Mouse (Mus musculus): ENCODE measurements at regions not wholly inside any gene's neighbourhood (a gene's known extent, or its start where the extent isn't known, plus 50 kb on each side); places are given as distances from the start of the nearest gene placed in this dataset.

DNA sequence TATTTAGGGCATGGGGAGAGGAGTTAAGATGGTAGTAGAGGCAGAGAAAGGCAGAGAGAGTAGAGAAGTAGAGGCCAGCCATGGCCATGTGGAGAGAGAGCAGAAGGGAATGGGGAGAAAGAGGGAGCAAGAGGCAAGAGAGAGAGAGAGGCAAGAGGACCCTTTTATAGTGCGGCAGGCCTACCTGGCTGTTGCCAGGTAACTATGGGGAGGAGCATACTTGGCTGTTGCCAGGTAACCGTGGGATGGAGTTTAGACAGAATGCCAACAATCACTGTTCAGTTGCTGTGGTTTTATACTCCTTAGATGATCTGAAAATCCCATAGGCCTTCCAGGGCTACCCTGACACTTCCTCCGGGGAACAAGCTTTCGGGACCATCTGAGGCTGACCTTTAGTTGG, 222.0 kb upstream of the Peli2 start:
- TF ChIP-seq E2F4 (IDR thresholded peaks at IDR 0.05; ENCODE audit: insufficient read depth) (no peak), POLR2A (IDR thresholded peaks at IDR 0.05; ENCODE audit: insufficient read length, low read depth) (no peak), MYOD1 (IDR thresholded peaks at IDR 0.05; ENCODE audit: control insufficient read depth in 1 of 3, insufficient read length in 2 of 3, low read depth in 2 of 3) (no peak), MYOG (IDR thresholded peaks at IDR 0.05; ENCODE audit: control insufficient read depth in 1 of 3, insufficient read depth in 1 of 3, insufficient read length in 2 of 3, low read depth in 2 of 3) (no peak), TCF12 (IDR thresholded peaks at IDR 0.05; ENCODE audit: insufficient read depth, poor library complexity, severe bottlenecking) (no peak)

All from myocyte (in vitro differentiated cells).